Mouse (Mus musculus) layer of hippocampus, adult 18-20 months (tissue): ENCODE measurements around the gene Cyp4x1. TPM values are rescaled to one million over a fixed set of nuclear protein-coding genes. Genes with fewer than 3 reads are reported as not detected.
A peak's percentile ranks its signal among the peaks of the same experiment; 100 is the strongest.

ENCODE experiments used
- DNase-seq, 2 experiments: peaks; one replicate each; pipeline ENCODE4 v3.0.0; 2022; ENCODE audit warnings: low spot score in 2 of 2
- total RNA-seq, 2 experiments: library from RNA; stranded (reverse); gene quantifications; 2 replicates each; pipeline ENCODE4 v1.2.3; 2021

Gene Cyp4x1
- total RNA-seq, 2 experiments from 2014 or later = 6.7 to 7.5 TPM

- no peak for DNase-seq
Measured at GRCm38 (mm10) chr4:115057674-115058316, 76.3 kb downstream of the Cyp4x1 start.

- DNase-seq = peak in 1 of 2 experiments; percentile 28
Measured at GRCm38 (mm10) chr4:115056921-115057673, 77.0 kb downstream of the Cyp4x1 start.

- DNase-seq = no peak
Measured at GRCm38 (mm10) chr4:115056371-115056920, 77.6 kb downstream of the Cyp4x1 start, which contains the start of gene Tal1. Tal1 (plus strand) TSS chr4:115056426.

Other genes starting within 250 kb of the Cyp4x1 start
- under 1 TPM; 0.20 to 0.27 TPM for gene Foxd2, start 225.4 kb downstream of the Cyp4x1 start, total RNA-seq
- gene Foxe3, start 208.3 kb downstream of the Cyp4x1 start, total RNA-seq = not detected
- gene Cmpk1, start 147.0 kb downstream of the Cyp4x1 start, total RNA-seq = 10 to 100 TPM; 64.1 to 68.5 TPM
- under 1 TPM; 0.15 to 0.20 TPM for gene Stil, start 134.1 kb downstream of the Cyp4x1 start, total RNA-seq
- gene Tal1, start 77.9 kb downstream of the Cyp4x1 start, total RNA-seq = 1 to 10 TPM in 1 of 2 experiments, under 1 TPM in 1; 0.84 to 1.3 TPM
- gene Pdzk1ip1, start 45.6 kb downstream of the Cyp4x1 start, total RNA-seq = under 1 TPM; 0.41 to 0.67 TPM
- gene Cyp4a29, start 107.8 kb upstream of the Cyp4x1 start, total RNA-seq = not detected
- gene Cyp4a12a, start 164.8 kb upstream of the Cyp4x1 start, total RNA-seq = not detected